Mouse (Mus musculus): ENCODE data around the gene Ednra.

DNA sequence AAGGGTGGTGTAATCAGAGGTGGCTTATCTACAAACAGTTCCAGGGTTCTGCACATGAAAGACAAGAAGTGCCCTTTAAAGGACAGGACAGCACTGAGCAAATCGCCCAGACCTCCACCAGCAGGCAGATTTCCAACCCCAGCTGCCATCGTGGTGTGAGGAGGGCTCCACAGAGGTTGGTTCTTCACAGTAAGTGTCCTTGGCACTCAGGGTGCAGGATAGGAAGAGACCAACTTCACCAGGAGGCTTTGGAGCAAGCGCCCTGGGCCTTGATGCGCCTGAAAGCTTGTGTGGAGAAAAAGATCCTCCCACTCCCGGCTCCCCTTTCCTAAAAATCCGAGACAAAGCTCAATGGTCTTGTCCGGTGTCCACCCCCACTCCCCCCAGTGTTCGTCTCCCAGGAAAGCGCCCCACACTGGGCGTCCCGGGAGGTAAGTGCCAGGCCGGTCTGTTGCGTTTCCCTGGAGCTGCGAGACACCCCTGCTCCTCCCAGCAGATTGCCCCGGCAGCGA, 674 bp downstream of the Ednra start:
- TF ChIP-seq CTCF (IDR thresholded peaks at IDR 0.05; ENCODE audit: low read depth), result no peak
- no peak for TF ChIP-seq EP300 (IDR thresholded peaks at IDR 0.05; ENCODE audit: low read depth)
